Mouse (Mus musculus) liver, postnatal 0 days (tissue): ENCODE results near the gene Ebi3. TPM values are rescaled to one million over a fixed set of nuclear protein-coding genes. Genes with fewer than 3 reads are reported as not detected.
A peak's percentile ranks its signal among the peaks of the same experiment; 100 is the strongest.
"Not testable (repeated sequence)": the region's sequence is repeated elsewhere in the genome, so short reads cannot be mapped to it uniquely, and the experiment has no call there.

ENCODE experiments used
- ATAC-seq: fragments of 200-750 bp; cut with Nextera tagmentation; 2 replicates; pipeline ENCODE4 v1.8.0; 2017; ENCODE audit warnings: mild to moderate bottlenecking, moderate library complexity
- DNase-seq: peaks from one replicate; pipeline ENCODE4 v3.0.0-alpha.2; 2016
- H3K27ac ChIP-seq: fragments of 300-500 bp; sonication (generic); 2 replicates; pipeline ENCODE4 v1.5.1; 2014; ENCODE audit warnings: antibody characterized with exemption, moderate library complexity, mild to moderate bottlenecking, low read depth
- H3K27me3 ChIP-seq: fragments of 300-500 bp; sonication (generic); 2 replicates; pipeline ENCODE4 v1.6.1; 2014; ENCODE audit warnings: low read length, control low read depth, mixed read lengths; ENCODE audit not compliant: insufficient read depth
- H3K36me3 ChIP-seq: fragments of 300-500 bp; sonication (generic); replicated peaks from 2 replicates; pipeline ENCODE4 v1.6.1; 2014; ENCODE audit warnings: mild to moderate bottlenecking, control low read depth, low read length, moderate library complexity, mixed read lengths; ENCODE audit not compliant: insufficient read depth
- H3K4me1 ChIP-seq: fragments of 300-500 bp; sonication (generic); 2 replicates; pipeline ENCODE4 v1.6.1; 2014; ENCODE audit warnings: antibody characterized with exemption, mild to moderate bottlenecking, control low read depth; ENCODE audit not compliant: insufficient read depth
- H3K4me2 ChIP-seq: fragments of 300-500 bp; sonication (generic); 2 replicates; pipeline ENCODE4 v1.6.1; 2014; ENCODE audit warnings: low read depth, mild to moderate bottlenecking, low read length, moderate library complexity, mixed read lengths
- H3K4me3 ChIP-seq: fragments of 300-500 bp; sonication (generic); 2 replicates; pipeline ENCODE4 v1.5.1; 2014; ENCODE audit warnings: low read depth, low read length
- H3K9ac ChIP-seq: fragments of 300-500 bp; sonication (generic); replicated peaks from 2 replicates; pipeline ENCODE4 v1.6.1; 2014; ENCODE audit warnings: mild to moderate bottlenecking, moderate library complexity
- H3K9me3 ChIP-seq: fragments of 300-500 bp; sonication (generic); 2 replicates; pipeline ENCODE4 v1.6.1; 2016; ENCODE audit warnings: mild to moderate bottlenecking, control low read depth, low read length, mixed read lengths
- CTCF ChIP-seq: sonication (generic); IDR thresholded peaks from 2 replicates; pipeline ENCODE4 v1.5.1; 2016; ENCODE audit warnings: antibody characterized with exemption, low read depth
- EP300 ChIP-seq: IDR thresholded peaks from 2 replicates; pipeline ENCODE4 v1.6.1; 2016; ENCODE audit warnings: antibody characterized with exemption, low read depth, mild to moderate bottlenecking
- WGBS: fragments of 180-500 bp; shearing (Covaris S2); extraction: QIAGEN DNeasy Blood & Tissue Kit; methylation state at CpG from one replicate; pipeline ENCODE4 v1.1.7; 2014; ENCODE audit not compliant: insufficient replicate concordance; 5-methylcytosine and 5-hydroxymethylcytosine counted together
- polyA plus RNA-seq: library from polyadenylated mRNA; unstranded; fragments of >200 nt; fragmentation: Nextera tagmentation; extraction: Ambion mirVana; gene quantifications from 2 replicates; pipeline ENCODE4 v1.2.1, GENCODE M21; 2015

Gene Ebi3
- polyA plus RNA-seq, 1 experiment from 2014 or later, result 10.0 TPM

DNA sequence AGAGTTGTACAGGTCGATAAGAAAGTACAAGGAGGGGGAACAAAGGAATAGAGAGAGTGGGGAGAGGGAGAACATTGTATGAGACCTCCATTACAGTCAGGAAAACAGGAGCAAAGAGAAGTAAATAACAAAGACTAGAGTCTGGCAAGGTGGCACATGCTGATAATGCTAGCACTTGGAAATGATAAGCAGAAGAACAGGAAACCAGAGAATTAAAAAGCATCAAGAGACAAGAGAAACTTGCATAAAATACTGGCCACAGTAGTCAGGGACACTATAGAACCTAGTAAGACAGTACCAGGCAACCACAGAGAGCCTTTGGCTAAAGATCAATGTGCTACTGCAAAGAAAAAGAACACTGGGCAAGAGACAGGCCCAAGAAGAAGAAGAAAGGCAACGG lies 19.8 kb upstream of the Ebi3 start:
- WGBS, result 31% methylated on average over 2 of the region's 2 CpGs
- Histone ChIP-seq H3K4me1 (peaks cover 14% of the 10 kb centered on the region), H3K4me3 (peak overlapping the region; percentile 62), H3K27me3 (no peaks in the 10 kb centered on the region), H3K36me3 (0 out of 2 replicates have a peak, but pooled peaks cover 2% of the 10 kb centered on the region), H3K9ac (peak overlapping the region; percentile 73), H3K27ac (peak overlapping the region; percentile 77), H3K4me2 (peak overlapping the region; percentile 76), H3K9me3 (peaks cover 10% of the 10 kb centered on the region; the same call in 1 of the 2 replicates)
- ATAC-seq (peak; percentile 46), DNase-seq (no peak)
- TF ChIP-seq EP300 (peak; percentile 82), CTCF (no peak)

DNA sequence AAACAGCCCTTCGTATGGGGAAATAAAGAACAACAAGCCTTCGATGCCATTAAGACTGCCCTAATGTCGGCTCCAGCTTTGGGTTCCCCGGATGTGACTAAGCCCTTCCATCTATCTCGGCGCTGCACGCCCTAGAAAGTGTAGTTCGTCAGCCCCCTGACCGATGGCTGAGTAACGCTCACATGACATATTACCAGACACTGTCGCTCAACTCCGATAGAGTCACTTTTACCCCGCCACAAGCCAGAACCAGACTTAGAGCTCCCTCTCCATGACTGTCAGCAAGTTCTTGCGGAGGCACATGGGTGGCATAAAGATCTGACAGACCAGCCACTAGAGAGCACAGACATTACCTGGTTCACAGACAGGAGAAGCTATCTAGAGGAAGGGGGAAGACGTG lies 19.2 kb upstream of the Ebi3 start:
- no peak for TF ChIP-seq CTCF
- TF ChIP-seq EP300, result no peak
- Histone ChIP-seq H3K36me3 (0 out of 2 replicates have a peak, but pooled peaks cover 2% of the 10 kb centered on the region), H3K4me3 (peak overlapping the region; percentile 62), H3K4me1 (peaks cover 14% of the 10 kb centered on the region), H3K9me3 (peaks cover 13% of the 10 kb centered on the region; the same call in 1 of the 2 replicates), H3K4me2 (peak overlapping the region; percentile 76), H3K9ac (peak overlapping the region; percentile 73; the same call in 1 of the 2 replicates), H3K27me3 (no peaks in the 10 kb centered on the region), H3K27ac (no peak overlapping the region; the same call in 1 of the 2 replicates)
- ATAC-seq (no peak), DNase-seq (no peak)
- 85% methylated on average over 15 of the region's 15 CpGs for WGBS

GRCm38 (mm10) chr17:55944387-55944865 lies 8.0 kb upstream of the Ebi3 start:
- H3K9me3 ChIP-seq, H3K27me3 ChIP-seq, H3K36me3 ChIP-seq, H3K4me1 ChIP-seq, DNase-seq: not testable (repeated sequence)
- WGBS, result 29% methylated on average over 10 of the region's 10 CpGs
- peak; percentile 15 for ATAC-seq
- H3K9ac ChIP-seq, result peak overlapping the region; percentile 76
- peak overlapping the region; percentile 54 for H3K4me3 ChIP-seq
- H3K27ac ChIP-seq, result peak overlapping the region; percentile 94
- H3K4me2 ChIP-seq, result peak overlapping the region; percentile 82

DNA sequence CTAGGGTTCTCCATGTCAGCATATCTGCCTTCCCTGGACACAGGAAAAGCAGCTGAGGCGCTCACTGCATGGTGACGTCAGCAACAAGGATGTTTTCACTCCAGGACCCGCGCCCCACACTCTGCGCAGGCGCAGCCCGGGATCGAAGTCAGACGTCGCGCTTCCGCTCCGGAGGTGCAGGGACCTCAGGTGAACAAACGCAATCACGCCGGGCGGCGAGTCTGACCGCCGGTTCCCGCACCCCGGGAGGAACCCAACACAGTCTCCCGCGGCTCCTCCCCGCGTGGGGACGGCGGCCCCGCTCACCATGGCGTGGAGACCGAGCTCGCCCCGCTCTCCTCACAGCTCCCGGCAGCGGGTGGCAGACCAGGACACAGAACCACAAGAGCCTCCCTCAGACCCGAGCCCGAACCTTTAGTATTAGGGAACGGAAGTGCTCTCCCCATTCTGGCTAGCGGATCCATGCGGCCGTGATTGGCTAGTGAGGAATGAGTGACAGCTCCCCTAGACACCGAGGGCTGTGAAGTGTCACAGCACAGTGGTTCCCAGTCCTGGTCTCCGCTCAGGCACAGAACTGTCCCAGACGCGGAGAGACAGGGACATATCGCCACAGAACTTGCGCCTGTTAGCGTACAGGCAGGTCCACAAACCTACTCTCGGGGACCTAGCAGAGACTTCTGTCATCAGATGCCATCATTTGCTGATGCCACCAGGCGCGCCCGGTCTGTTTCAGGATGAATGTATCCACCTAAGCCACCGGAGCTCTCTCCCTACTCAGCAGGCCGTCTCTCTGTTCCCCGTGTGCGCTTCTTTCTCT lies 7.4 kb upstream of the Ebi3 start:
- under 1% methylated on average over 54 of the region's 56 CpGs for WGBS
- ATAC-seq (peak; percentile 98), DNase-seq (peak; percentile 80)
- not testable (repeated sequence) for H3K9me3 ChIP-seq, H3K4me1 ChIP-seq, H3K36me3 ChIP-seq, H3K27me3 ChIP-seq
- Histone ChIP-seq H3K4me3 (peak overlapping the region; percentile 54), H3K4me2 (peak overlapping the region; percentile 82), H3K27ac (peak overlapping the region; percentile 94), H3K9ac (peak overlapping the region; percentile 76)

GRCm38 (mm10) chr17:55945696-55946095 lies 6.7 kb upstream of the Ebi3 start:
- Histone ChIP-seq H3K4me2 (peak overlapping the region; percentile 82), H3K27me3 (no peaks in the 10 kb centered on the region), H3K9me3 (no peaks in the 10 kb centered on the region), H3K9ac (peak overlapping the region; percentile 76), H3K36me3 (no peaks in the 10 kb centered on the region; the same call in 1 of the 2 replicates), H3K27ac (peak overlapping the region; percentile 94), H3K4me1 (peaks cover 6% of the 10 kb centered on the region; the same call in 1 of the 2 replicates), H3K4me3 (peak overlapping the region; percentile 54)
- DNase-seq, result no peak
- ATAC-seq, result no peak
- TF ChIP-seq CTCF, result no peak
- no peak for TF ChIP-seq EP300
- 29% methylated on average over 5 of the region's 5 CpGs for whole genome bisulfite sequencing

DNA sequence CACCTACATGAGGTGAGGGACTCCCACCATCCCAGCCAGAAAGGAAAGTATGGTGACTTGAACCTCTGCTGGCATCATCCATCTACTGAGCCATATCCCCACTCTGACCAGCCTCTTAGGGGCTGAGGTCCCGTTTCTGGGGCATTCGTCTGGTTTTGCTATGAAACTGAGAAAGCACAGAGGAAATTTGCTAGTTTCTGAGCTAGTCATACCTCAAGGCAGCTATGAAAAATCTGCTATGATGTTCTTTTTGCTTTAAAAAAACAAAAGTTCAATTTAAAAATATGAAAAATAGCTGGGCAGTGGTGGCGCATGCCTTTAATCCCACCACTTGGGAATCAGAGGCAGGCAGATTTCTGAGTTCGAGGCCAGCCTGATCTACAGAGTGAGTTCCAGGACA lies 3.8 kb upstream of the Ebi3 start:
- no peaks in the 10 kb centered on the region for H3K9me3 ChIP-seq
- DNase-seq, result no peak
- no peaks in the 10 kb centered on the region for H3K27me3 ChIP-seq
- no peak overlapping the region for H3K9ac ChIP-seq
- no peak overlapping the region for H3K27ac ChIP-seq
- TF ChIP-seq EP300, result no peak
- no peak for TF ChIP-seq CTCF
- H3K4me2 ChIP-seq, result no peak overlapping the region
- no peak overlapping the region for H3K4me3 ChIP-seq
- H3K36me3 ChIP-seq, result no peaks in the 10 kb centered on the region
- H3K4me1 ChIP-seq, result peaks cover 6% of the 10 kb centered on the region; the same call in 1 of the 2 replicates
- 85% methylated on average over 4 of the region's 4 CpGs for WGBS
- ATAC-seq, result no peak
